Mouse (Mus musculus): ENCODE measurements around the gene Zfp970.
"Not testable (repeated sequence)": the region's sequence is repeated elsewhere in the genome, so short reads cannot be mapped to it uniquely, and the experiment has no call there.

Gene Zfp970

GRCm38 (mm10) chr2:177464676-177465075 lies at the start of gene Zfp970:
Zfp970 (plus strand) TSS chr2:177464733.
- peak; percentile 1 for DNase-seq (ENCODE audit: extremely low spot score)

- not testable (repeated sequence) for DNase-seq (ENCODE audit: extremely low spot score)
Observed at GRCm38 (mm10) chr2:177468222-177468621, 3.7 kb downstream of the Zfp970 start.

GRCm38 (mm10) chr2:177472261-177472660 lies 7.7 kb downstream of the Zfp970 start:
- not testable (repeated sequence) for DNase-seq (ENCODE audit: extremely low spot score)

DNA sequence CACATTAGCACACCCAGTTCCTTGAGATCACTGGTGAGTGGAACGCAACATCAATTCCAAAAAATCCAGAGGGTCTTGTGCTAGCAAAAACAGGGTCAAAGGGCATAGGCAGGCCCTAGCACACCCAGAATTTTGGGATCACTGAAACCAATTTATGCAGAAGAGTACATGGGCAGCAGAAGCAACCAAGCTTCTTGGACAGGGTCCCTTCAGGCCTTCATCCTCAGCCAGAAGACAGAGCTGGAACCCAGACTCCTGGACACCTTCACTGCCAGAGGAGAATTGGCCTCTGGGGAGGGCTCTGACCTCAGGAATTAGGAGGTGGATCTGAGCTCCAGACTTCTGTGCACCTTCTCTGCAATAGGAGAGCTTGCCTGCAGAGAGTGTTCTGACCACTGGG lies 17.4 kb downstream of the Zfp970 start:
- DNase-seq (ENCODE audit: extremely low spot score), result not testable (repeated sequence)

DNA sequence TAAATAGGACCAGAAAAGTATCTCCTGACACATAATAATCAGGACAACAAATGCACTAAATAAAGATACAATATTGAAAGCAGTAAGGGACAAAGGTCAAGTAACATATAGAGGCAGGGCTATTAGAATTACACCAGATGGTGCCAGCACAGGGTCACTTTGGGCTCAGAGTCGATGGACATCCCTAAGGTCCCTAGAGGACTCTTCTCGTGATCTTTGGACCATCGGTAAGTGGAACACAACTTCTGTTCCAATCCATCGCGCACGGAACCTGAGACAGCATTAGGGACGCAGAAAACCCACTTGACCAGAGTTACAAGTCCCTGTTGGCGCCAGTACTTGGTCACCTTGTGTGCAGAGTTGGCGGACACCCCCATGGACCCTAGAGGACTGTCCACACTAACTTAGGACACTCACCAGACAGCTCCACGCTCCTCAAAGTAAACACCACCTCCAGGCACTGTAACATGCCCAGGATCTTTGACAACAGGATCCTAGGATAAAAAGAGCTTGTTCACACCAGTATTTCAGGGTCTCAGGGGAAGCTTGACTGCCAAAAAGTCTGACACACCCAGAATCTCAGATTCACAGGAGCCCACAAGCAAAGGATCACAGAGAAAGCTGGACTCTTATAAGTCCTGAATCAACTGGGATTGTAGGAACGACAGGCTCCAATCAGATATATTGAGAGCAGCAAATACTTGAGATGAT lies 18.9 kb downstream of the Zfp970 start:
- DNase-seq (ENCODE audit: extremely low spot score), result not testable (repeated sequence)

GRCm38 (mm10) chr2:177498067-177498466 lies 33.5 kb downstream of the Zfp970 start, which contains the start of gene Gm14403:
Gm14403 (plus strand) TSS chr2:177498215.
- peak; percentile 2 for DNase-seq (ENCODE audit: extremely low spot score)

DNA sequence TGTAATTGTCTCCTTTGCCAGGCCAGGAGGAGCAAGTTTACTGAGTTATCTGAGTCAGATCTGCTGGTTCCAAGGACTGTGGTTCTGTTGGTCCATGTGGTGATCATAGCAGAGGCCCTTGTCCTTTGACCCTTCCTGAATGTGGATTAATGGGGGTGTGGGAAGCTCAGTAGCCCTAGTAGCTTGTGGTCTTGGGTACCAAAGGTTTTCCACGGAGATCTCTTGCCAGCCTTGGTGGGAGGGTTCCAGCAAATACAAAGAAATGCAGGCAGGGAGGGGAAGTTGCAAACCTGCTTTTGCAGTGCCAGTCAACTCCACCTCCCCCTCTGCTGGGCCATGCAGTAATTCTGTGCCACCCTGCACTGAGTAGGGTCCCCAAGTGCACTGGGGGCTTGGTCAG lies 34.6 kb downstream of the Zfp970 start:
- not testable (repeated sequence) for DNase-seq (ENCODE audit: extremely low spot score)

DNA sequence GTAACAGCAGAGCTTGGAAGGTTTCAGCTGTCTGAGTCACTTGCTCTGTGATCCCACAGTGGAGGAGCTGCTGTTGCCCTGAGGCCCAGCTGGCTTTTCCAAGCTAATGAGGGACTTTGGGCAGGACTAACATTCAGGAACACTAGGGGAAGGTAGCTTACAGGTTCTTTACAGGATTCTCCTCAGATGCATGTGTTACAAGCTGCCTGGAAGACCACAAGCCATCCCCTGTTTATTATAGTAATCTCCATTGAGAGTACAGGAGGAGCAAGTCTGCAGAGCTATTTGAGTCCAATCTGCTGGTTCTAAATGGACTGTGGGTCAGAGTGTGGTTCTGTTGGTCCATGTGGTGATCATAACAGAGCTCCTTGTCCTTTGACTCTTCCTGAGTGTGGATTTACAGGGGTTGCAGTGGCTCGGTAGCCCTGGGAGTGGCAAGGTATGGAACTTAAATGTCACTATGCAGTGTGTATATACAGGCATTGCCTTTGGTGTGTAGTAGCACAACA lies 40.7 kb downstream of the Zfp970 start:
- not testable (repeated sequence) for DNase-seq (ENCODE audit: extremely low spot score)

- DNase-seq (ENCODE audit: extremely low spot score), result not testable (repeated sequence)
Observed at GRCm38 (mm10) chr2:177511381-177511780, 46.8 kb downstream of the Zfp970 start.

- not testable (repeated sequence) for DNase-seq (ENCODE audit: extremely low spot score)
Observed at GRCm38 (mm10) chr2:177511972-177512371, 47.4 kb downstream of the Zfp970 start.

DNA sequence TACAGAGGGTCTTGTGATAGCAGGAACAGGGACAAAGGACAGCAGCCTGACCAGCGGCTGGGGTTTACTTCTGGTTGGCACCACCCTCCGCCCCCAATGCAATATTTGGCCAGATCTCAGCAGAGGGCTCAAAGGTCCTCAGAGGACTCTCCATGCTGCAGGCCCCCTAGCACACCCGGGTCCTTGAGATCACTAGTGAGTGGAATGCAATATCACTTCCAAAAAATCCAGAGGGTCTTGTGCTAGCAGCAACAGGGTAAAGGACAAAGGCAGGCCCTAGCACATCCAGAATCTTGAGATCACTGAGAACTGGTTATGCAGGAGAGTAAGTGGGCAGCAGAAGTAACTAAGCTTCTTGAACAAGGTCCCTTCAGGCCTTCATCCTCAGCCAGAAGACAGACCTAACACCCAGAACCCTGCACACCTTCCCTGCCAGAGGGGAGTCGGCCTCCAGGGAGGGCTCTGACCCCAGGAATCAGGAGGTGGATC lies 49.5 kb downstream of the Zfp970 start:
- DNase-seq (ENCODE audit: extremely low spot score), result not testable (repeated sequence)

GRCm38 (mm10) chr2:177517746-177518145 lies 53.2 kb downstream of the Zfp970 start:
- DNase-seq (ENCODE audit: extremely low spot score), result not testable (repeated sequence)

- DNase-seq (ENCODE audit: extremely low spot score), result not testable (repeated sequence)
Observed at GRCm38 (mm10) chr2:177518354-177518753, 53.8 kb downstream of the Zfp970 start.

GRCm38 (mm10) chr2:177518960-177519359 lies 54.4 kb downstream of the Zfp970 start:
- DNase-seq (ENCODE audit: extremely low spot score), result not testable (repeated sequence)

- no peak for DNase-seq (ENCODE audit: extremely low spot score)
Observed at GRCm38 (mm10) chr2:177520035-177520434, 55.5 kb downstream of the Zfp970 start.

DNA sequence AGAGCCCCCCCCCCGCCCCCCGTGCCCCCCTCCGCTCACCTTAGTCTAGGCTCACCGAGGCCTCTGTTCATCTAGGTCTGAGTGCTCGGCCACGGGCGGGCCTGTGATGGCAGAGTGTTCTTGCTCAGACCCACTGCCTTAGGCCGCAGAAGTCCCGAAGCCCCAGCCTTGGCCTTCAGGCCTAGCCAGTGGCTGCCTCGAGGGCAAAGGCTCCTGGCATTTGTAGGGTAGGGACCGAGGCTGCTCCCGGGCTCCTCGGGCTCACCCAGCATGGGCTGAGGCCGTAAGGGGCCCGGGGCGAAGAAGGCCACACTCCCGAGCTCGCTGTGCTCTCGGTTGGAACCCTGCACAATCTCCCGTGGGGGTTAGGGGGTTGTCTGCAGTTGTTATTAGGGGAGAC lies 58.5 kb downstream of the Zfp970 start:
- DNase-seq (ENCODE audit: extremely low spot score), result no peak

GRCm38 (mm10) chr2:177523674-177524073 lies 59.1 kb downstream of the Zfp970 start:
- DNase-seq (ENCODE audit: extremely low spot score), result not testable (repeated sequence)

- not testable (repeated sequence) for DNase-seq (ENCODE audit: extremely low spot score)
Observed at GRCm38 (mm10) chr2:177524171-177524570, 59.6 kb downstream of the Zfp970 start.
